Mouse (Mus musculus) limb, embryonic 14.5 days (tissue): ENCODE measurements around the gene Efcc1. TPM values are rescaled to one million over a fixed set of nuclear protein-coding genes. Genes with fewer than 3 reads are reported as not detected.

Experiments used
- ATAC-seq: fragments of 200-750 bp; cut with Nextera tagmentation; 2 replicates; pipeline ENCODE4 v1.8.0; 2017; ENCODE audit warnings: low read depth, moderate number of reproducible peaks, moderate TSS enrichment; ENCODE audit not compliant: low FRiP score
- DNase-seq: peaks from one replicate; pipeline ENCODE4 v3.0.0-alpha.2; 2015; ENCODE audit warnings: low spot score
- H3K27ac ChIP-seq: fragments of 300-500 bp; sonication (generic); replicated peaks from 2 replicates; pipeline ENCODE4 v1.5.1; 2014; ENCODE audit warnings: low read depth, mild to moderate bottlenecking, low read length, moderate library complexity, mixed read lengths
- H3K27me3 ChIP-seq: fragments of 300-500 bp; sonication (generic); 2 replicates; pipeline ENCODE4 v1.6.1; 2014; ENCODE audit warnings: low read length, mixed read lengths; ENCODE audit not compliant: control insufficient read depth, insufficient read depth
- H3K36me3 ChIP-seq: fragments of 300-500 bp; sonication (generic); 2 replicates; pipeline ENCODE4 v1.6.1; 2014; ENCODE audit warnings: mild to moderate bottlenecking, low read length, moderate library complexity, mixed read lengths; ENCODE audit not compliant: control insufficient read depth, insufficient read depth
- H3K4me1 ChIP-seq: fragments of 300-500 bp; sonication (generic); 2 replicates; pipeline ENCODE4 v1.6.1; 2014; ENCODE audit warnings: antibody characterized with exemption, low read length, mixed read lengths; ENCODE audit not compliant: control insufficient read depth, insufficient read depth
- H3K4me2 ChIP-seq: fragments of 300-500 bp; sonication (generic); replicated peaks from 2 replicates; pipeline ENCODE4 v1.6.1; 2014; ENCODE audit warnings: low read depth, mild to moderate bottlenecking, low read length, moderate library complexity; ENCODE audit not compliant: severe bottlenecking
- H3K4me3 ChIP-seq: fragments of 300-500 bp; sonication (generic); replicated peaks from 2 replicates; pipeline ENCODE4 v1.5.1; 2014; ENCODE audit warnings: low read length
- H3K9ac ChIP-seq: fragments of 300-500 bp; sonication (generic); 2 replicates; pipeline ENCODE4 v1.6.1; 2014; ENCODE audit warnings: mild to moderate bottlenecking, low read depth, low read length, moderate library complexity; ENCODE audit not compliant: severe bottlenecking
- H3K9me3 ChIP-seq: fragments of 300-500 bp; sonication (generic); 2 replicates; pipeline ENCODE4 v1.6.1; 2016; ENCODE audit warnings: low read length; ENCODE audit not compliant: control insufficient read depth
- POLR2A ChIP-seq: fragments of 200-500 bp; IDR thresholded peaks from 2 replicates; pipeline ENCODE4 v1.8.0; 2012; ENCODE audit warnings: inconsistent platforms, mild to moderate bottlenecking, moderate library complexity, borderline replicate concordance; ENCODE audit not compliant: insufficient read depth, insufficient read length; ENCODE audit errors: extremely low read depth
- WGBS: fragments of 180-500 bp; shearing (Covaris S2); extraction: QIAGEN DNeasy Blood & Tissue Kit; methylation state at CpG from one replicate; pipeline ENCODE4 v1.1.7; 2014; 5-methylcytosine and 5-hydroxymethylcytosine counted together
- polyA plus RNA-seq, 2 experiments: library from polyadenylated mRNA; depleted of rRNA in 1 of 2; stranded (reverse) in 1 of 2; unstranded in 1 of 2; fragments of >200 nt; fragmentation: Nextera tagmentation in 1 of 2; extraction: Ambion mirVana in 1 of 2; gene quantifications; 2 replicates each; pipeline versions ENCODE4 v1.2.1 to v1.2.3; 2012 to 2014

Gene Efcc1
- polyA plus RNA-seq, 2 experiments: 0.80 to 0.98 TPM

GRCm38 (mm10) chr6:87743281-87743680 lies 12.6 kb downstream of the Efcc1 start:
- no peak for TF ChIP-seq POLR2A
- DNase-seq (peak; percentile 10), ATAC-seq (no peak)
- Histone ChIP-seq H3K4me2 (no peak overlapping the region), H3K36me3 (no peaks in the 10 kb centered on the region), H3K27ac (no peak overlapping the region), H3K4me3 (no peak overlapping the region), H3K9ac (no peak overlapping the region), H3K4me1 (peaks cover 5% of the 10 kb centered on the region; the same call in 1 of the 2 replicates), H3K9me3 (no peaks in the 10 kb centered on the region), H3K27me3 (no peaks in the 10 kb centered on the region)
- 77% methylated on average over 5 of the region's 5 CpGs for WGBS

GRCm38 (mm10) chr6:87744632-87745031 lies 14.0 kb downstream of the Efcc1 start:
- Histone ChIP-seq H3K4me2 (no peak overlapping the region), H3K9me3 (no peaks in the 10 kb centered on the region), H3K9ac (no peak overlapping the region), H3K36me3 (no peaks in the 10 kb centered on the region), H3K4me3 (no peak overlapping the region), H3K27ac (no peak overlapping the region), H3K4me1 (peaks cover 5% of the 10 kb centered on the region; the same call in 1 of the 2 replicates), H3K27me3 (no peaks in the 10 kb centered on the region)
- DNase-seq (no peak), ATAC-seq (no peak)
- 81% methylated on average over 3 of the region's 3 CpGs for WGBS
- TF ChIP-seq POLR2A: no peak

- Histone ChIP-seq H3K4me2 (no peak overlapping the region), H3K4me3 (no peak overlapping the region), H3K27ac (no peak overlapping the region), H3K36me3 (no peaks in the 10 kb centered on the region), H3K27me3 (no peaks in the 10 kb centered on the region), H3K9ac (no peak overlapping the region), H3K9me3 (no peaks in the 10 kb centered on the region), H3K4me1 (peaks cover 5% of the 10 kb centered on the region; the same call in 1 of the 2 replicates)
- 50% methylated on average over 1 of the region's 1 CpGs for WGBS
- TF ChIP-seq POLR2A: no peak
- no peak for ATAC-seq
- no peak for DNase-seq
Observed at GRCm38 (mm10) chr6:87745301-87745700, 14.6 kb downstream of the Efcc1 start.

GRCm38 (mm10) chr6:87746059-87746458 lies 15.4 kb downstream of the Efcc1 start:
- TF ChIP-seq POLR2A: no peak
- Histone ChIP-seq H3K27me3 (no peaks in the 10 kb centered on the region), H3K27ac (no peak overlapping the region), H3K9me3 (no peaks in the 10 kb centered on the region), H3K4me3 (no peak overlapping the region), H3K4me1 (peaks cover 5% of the 10 kb centered on the region; the same call in 1 of the 2 replicates), H3K9ac (no peak overlapping the region), H3K36me3 (no peaks in the 10 kb centered on the region), H3K4me2 (no peak overlapping the region)
- WGBS: 55% methylated on average over 3 of the region's 3 CpGs
- no peak for DNase-seq
- ATAC-seq: no peak

GRCm38 (mm10) chr6:87746849-87747248 lies 16.2 kb downstream of the Efcc1 start:
- ATAC-seq (no peak), DNase-seq (peak; percentile 47)
- 44% methylated on average over 2 of the region's 2 CpGs for WGBS
- Histone ChIP-seq H3K4me3 (no peak overlapping the region), H3K36me3 (no peaks in the 10 kb centered on the region), H3K9ac (no peak overlapping the region), H3K27ac (no peak overlapping the region), H3K9me3 (no peaks in the 10 kb centered on the region), H3K27me3 (no peaks in the 10 kb centered on the region), H3K4me1 (peaks cover 5% of the 10 kb centered on the region; the same call in 1 of the 2 replicates), H3K4me2 (no peak overlapping the region)
- no peak for TF ChIP-seq POLR2A

- H3K27me3 ChIP-seq: no peaks in the 10 kb centered on the region
- ATAC-seq (no peak), DNase-seq (no peak)
- no peak overlapping the region for H3K9ac ChIP-seq
- no peaks in the 10 kb centered on the region for H3K9me3 ChIP-seq
- H3K4me3 ChIP-seq: no peak overlapping the region
- H3K27ac ChIP-seq: no peak overlapping the region
- WGBS: 89% methylated on average over 2 of the region's 2 CpGs
- TF ChIP-seq POLR2A: no peak
- H3K4me1 ChIP-seq: peaks cover 5% of the 10 kb centered on the region; the same call in 1 of the 2 replicates
- H3K36me3 ChIP-seq: no peaks in the 10 kb centered on the region
- H3K4me2 ChIP-seq: no peak overlapping the region
Observed at GRCm38 (mm10) chr6:87748078-87748477, 17.4 kb downstream of the Efcc1 start.
